Mouse (Mus musculus): Measurements from ENCODE around the gene Specc1l. TPM values are rescaled to one million over a fixed set of nuclear protein-coding genes. Genes with fewer than 3 reads are reported as not detected.

Specc1l gene
- polyA plus RNA-seq, 1 experiment from 2014 or later, result 32.7 TPM

- H3K4me2 ChIP-seq (replicated peaks; ENCODE audit: low read depth, low read length), result no peak overlapping the region
- no peaks in the 10 kb centered on the region for H3K4me1 ChIP-seq (ENCODE audit: control insufficient read depth, insufficient read depth, low read length)
- H3K27me3 ChIP-seq (ENCODE audit: control insufficient read depth, insufficient read depth, low read length), result no peaks in the 10 kb centered on the region
- H3K36me3 ChIP-seq (ENCODE audit: control insufficient read depth, insufficient read depth, low read length), result peaks cover 41% of the 10 kb centered on the region
- no peaks in the 10 kb centered on the region for H3K9me3 ChIP-seq (ENCODE audit: control insufficient read depth, low read depth, low read length)
- H3K9ac ChIP-seq (replicated peaks; ENCODE audit: low read depth, low read length), result no peak overlapping the region
- no peak overlapping the region for H3K4me3 ChIP-seq (ENCODE audit: low read depth, low read length)
- WGBS, result 81% methylated on average over 5 of the region's 5 CpGs
- H3K27ac ChIP-seq (ENCODE audit: low read length), result no peak overlapping the region
- ATAC-seq (ENCODE audit: insufficient number of reproducible peaks, insufficient read depth, low FRiP score, low read depth), result no peak
Observed at GRCm38 (mm10) chr10:75304049-75304405, 92.2 kb downstream of the Specc1l start.

DNA sequence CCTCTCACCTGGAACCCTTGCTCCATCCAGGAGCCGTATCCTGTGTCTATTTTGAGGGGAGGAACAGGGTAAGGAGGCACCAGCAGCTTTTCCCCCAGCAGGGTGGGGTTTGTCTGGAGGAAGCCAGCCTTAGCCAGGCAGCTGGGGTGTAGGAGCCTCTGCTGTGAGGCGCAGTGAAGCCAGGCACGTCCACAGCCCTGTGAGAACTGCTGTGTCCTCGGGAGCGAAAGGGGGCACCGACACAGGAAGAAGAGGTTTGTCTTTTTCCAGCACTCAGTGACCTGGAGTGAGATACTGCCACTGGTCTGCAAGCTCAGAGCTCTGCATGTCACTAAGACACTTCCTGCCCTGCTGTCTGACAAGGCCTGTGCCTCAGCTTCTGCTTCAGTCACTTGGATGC is 92.5 kb downstream of the Specc1l start:
- WGBS, result 80% methylated on average over 6 of the region's 6 CpGs
- no peak overlapping the region for H3K4me3 ChIP-seq (ENCODE audit: low read depth, low read length)
- H3K27me3 ChIP-seq (ENCODE audit: control insufficient read depth, insufficient read depth, low read length), result no peaks in the 10 kb centered on the region
- H3K4me1 ChIP-seq (ENCODE audit: control insufficient read depth, insufficient read depth, low read length), result no peaks in the 10 kb centered on the region
- no peak overlapping the region for H3K27ac ChIP-seq (ENCODE audit: low read length)
- no peaks in the 10 kb centered on the region for H3K9me3 ChIP-seq (ENCODE audit: control insufficient read depth, low read depth, low read length)
- ATAC-seq (ENCODE audit: insufficient number of reproducible peaks, insufficient read depth, low FRiP score, low read depth), result no peak
- H3K4me2 ChIP-seq (replicated peaks; ENCODE audit: low read depth, low read length), result no peak overlapping the region
- H3K36me3 ChIP-seq (ENCODE audit: control insufficient read depth, insufficient read depth, low read length), result peaks cover 45% of the 10 kb centered on the region
- no peak overlapping the region for H3K9ac ChIP-seq (replicated peaks; ENCODE audit: low read depth, low read length)

GRCm38 (mm10) chr10:75307130-75307529 is 95.3 kb downstream of the Specc1l start:
- no peaks in the 10 kb centered on the region for H3K9me3 ChIP-seq (ENCODE audit: control insufficient read depth, low read depth, low read length)
- H3K4me3 ChIP-seq (ENCODE audit: low read depth, low read length), result no peak overlapping the region
- H3K4me2 ChIP-seq (replicated peaks; ENCODE audit: low read depth, low read length), result no peak overlapping the region
- 97% methylated on average over 7 of the region's 7 CpGs for WGBS
- no peak overlapping the region for H3K9ac ChIP-seq (replicated peaks; ENCODE audit: low read depth, low read length)
- ATAC-seq (ENCODE audit: insufficient number of reproducible peaks, insufficient read depth, low FRiP score, low read depth), result no peak
- H3K4me1 ChIP-seq (ENCODE audit: control insufficient read depth, insufficient read depth, low read length), result no peaks in the 10 kb centered on the region
- H3K27ac ChIP-seq (ENCODE audit: low read length), result no peak overlapping the region
- peaks cover 51% of the 10 kb centered on the region for H3K36me3 ChIP-seq (ENCODE audit: control insufficient read depth, insufficient read depth, low read length)
- H3K27me3 ChIP-seq (ENCODE audit: control insufficient read depth, insufficient read depth, low read length), result no peaks in the 10 kb centered on the region

DNA sequence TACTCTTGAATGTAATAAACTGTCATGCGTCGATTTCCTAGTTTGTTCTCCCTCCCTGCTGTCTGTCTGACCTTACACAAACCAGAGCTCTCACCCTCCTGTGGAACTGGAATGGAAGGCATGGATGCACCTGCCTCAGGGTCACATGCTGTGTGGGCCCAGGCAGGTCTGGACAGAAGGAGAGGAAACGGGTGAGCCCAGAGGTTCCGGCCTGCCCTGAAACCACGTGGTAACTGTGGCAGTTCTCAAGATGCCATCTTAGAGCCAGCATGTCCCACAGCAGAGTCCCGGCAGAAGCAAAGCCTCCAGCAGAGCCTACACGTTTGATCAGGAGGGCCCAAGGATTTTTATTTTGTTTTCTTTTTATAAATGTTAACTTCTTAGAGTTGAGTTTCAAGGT is 100.5 kb downstream of the Specc1l start:
- 78% methylated on average over 7 of the region's 7 CpGs for WGBS
- no peaks in the 10 kb centered on the region for H3K9me3 ChIP-seq (ENCODE audit: control insufficient read depth, low read depth, low read length)
- H3K27me3 ChIP-seq (ENCODE audit: control insufficient read depth, insufficient read depth, low read length), result no peaks in the 10 kb centered on the region
- H3K27ac ChIP-seq (ENCODE audit: low read length), result no peak overlapping the region
- no peak overlapping the region for H3K4me2 ChIP-seq (replicated peaks; ENCODE audit: low read depth, low read length)
- H3K4me3 ChIP-seq (ENCODE audit: low read depth, low read length), result no peak overlapping the region
- peaks cover 13% of the 10 kb centered on the region; the same call in 1 of the 2 replicates for H3K4me1 ChIP-seq (ENCODE audit: control insufficient read depth, insufficient read depth, low read length)
- H3K36me3 ChIP-seq (ENCODE audit: control insufficient read depth, insufficient read depth, low read length), result peaks cover 41% of the 10 kb centered on the region
- ATAC-seq (ENCODE audit: insufficient number of reproducible peaks, insufficient read depth, low FRiP score, low read depth), result no peak
- H3K9ac ChIP-seq (replicated peaks; ENCODE audit: low read depth, low read length), result no peak overlapping the region

- no peak overlapping the region for H3K27ac ChIP-seq (ENCODE audit: low read length)
- no peak for ATAC-seq (ENCODE audit: insufficient number of reproducible peaks, insufficient read depth, low FRiP score, low read depth)
Observed at GRCm38 (mm10) chr10:75314190-75314980, 102.5 kb downstream of the Specc1l start.

GRCm38 (mm10) chr10:75315756-75316155 is 103.9 kb downstream of the Specc1l start:
- Histone ChIP-seq H3K4me2 (replicated peaks; ENCODE audit: low read depth, low read length) (no peak overlapping the region), H3K27ac (ENCODE audit: low read length) (no peak overlapping the region), H3K9ac (replicated peaks; ENCODE audit: low read depth, low read length) (no peak overlapping the region), H3K36me3 (ENCODE audit: control insufficient read depth, insufficient read depth, low read length) (peaks cover 8% of the 10 kb centered on the region), H3K27me3 (ENCODE audit: control insufficient read depth, insufficient read depth, low read length) (peaks cover 7% of the 10 kb centered on the region; the same call in 1 of the 2 replicates), H3K4me1 (ENCODE audit: control insufficient read depth, insufficient read depth, low read length) (peaks cover 13% of the 10 kb centered on the region; the same call in 1 of the 2 replicates), H3K4me3 (ENCODE audit: low read depth, low read length) (no peak overlapping the region), H3K9me3 (ENCODE audit: control insufficient read depth, low read depth, low read length) (no peaks in the 10 kb centered on the region)
- WGBS, result 82% methylated on average over 8 of the region's 8 CpGs
- ATAC-seq (ENCODE audit: insufficient number of reproducible peaks, insufficient read depth, low FRiP score, low read depth), result no peak

More at GRCm38 (mm10) chr10:75314190-75314980, 102.5 kb downstream of the Specc1l start:
- Histone ChIP-seq H3K36me3 (ENCODE audit: control insufficient read depth, insufficient read depth, low read length) (peaks cover 20% of the 10 kb centered on the region), H3K9me3 (ENCODE audit: control insufficient read depth, low read depth, low read length) (no peaks in the 10 kb centered on the region), H3K27me3 (ENCODE audit: control insufficient read depth, insufficient read depth, low read length) (peaks cover 7% of the 10 kb centered on the region; the same call in 1 of the 2 replicates), H3K4me1 (ENCODE audit: control insufficient read depth, insufficient read depth, low read length) (peaks cover 13% of the 10 kb centered on the region; the same call in 1 of the 2 replicates), H3K4me2 (replicated peaks; ENCODE audit: low read depth, low read length) (no peak overlapping the region), H3K9ac (replicated peaks; ENCODE audit: low read depth, low read length) (no peak overlapping the region), H3K4me3 (ENCODE audit: low read depth, low read length) (no peak overlapping the region)
- 55% methylated on average over 6 of the region's 6 CpGs for WGBS

- H3K9me3 ChIP-seq (ENCODE audit: control insufficient read depth, low read depth, low read length), result no peaks in the 10 kb centered on the region
- peak overlapping the region; percentile 43 for H3K4me3 ChIP-seq (ENCODE audit: low read depth, low read length)
- H3K36me3 ChIP-seq (ENCODE audit: control insufficient read depth, insufficient read depth, low read length), result peaks cover 5% of the 10 kb centered on the region
- 6% methylated on average over 9 of the region's 9 CpGs for WGBS
- no peak overlapping the region for H3K27ac ChIP-seq (ENCODE audit: low read length)
- peaks cover 7% of the 10 kb centered on the region; the same call in 1 of the 2 replicates for H3K27me3 ChIP-seq (ENCODE audit: control insufficient read depth, insufficient read depth, low read length)
- ATAC-seq (ENCODE audit: insufficient number of reproducible peaks, insufficient read depth, low FRiP score, low read depth), result peak; percentile 30
- peak overlapping the region; percentile 42; the same call in 1 of the 2 replicates for H3K9ac ChIP-seq (replicated peaks; ENCODE audit: low read depth, low read length)
- H3K4me2 ChIP-seq (replicated peaks; ENCODE audit: low read depth, low read length), result peak overlapping the region; percentile 78
- peaks cover 13% of the 10 kb centered on the region; the same call in 1 of the 2 replicates for H3K4me1 ChIP-seq (ENCODE audit: control insufficient read depth, insufficient read depth, low read length)
Observed at GRCm38 (mm10) chr10:75316472-75316871, 104.6 kb downstream of the Specc1l start.

DNA sequence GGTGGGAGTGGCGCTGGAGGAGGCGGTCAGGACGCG is 104.8 kb downstream of the Specc1l start, which contains the start of gene Adora2a:
TSS of gene Adora2a (plus strand) at position 6 of the 36 bp plus-strand sequence.
- peaks cover 7% of the 10 kb centered on the region; the same call in 1 of the 2 replicates for H3K27me3 ChIP-seq (ENCODE audit: control insufficient read depth, insufficient read depth, low read length)
- H3K27ac ChIP-seq (ENCODE audit: low read length), result no peak within 1 kb of the TSS; the same call in 1 of the 2 replicates
- WGBS, result 0% methylated on average over 2 of the region's 4 CpGs
- H3K9ac ChIP-seq (replicated peaks; ENCODE audit: low read depth, low read length), result peak within 1 kb of the TSS; percentile 42; the same call in 1 of the 2 replicates
- H3K4me3 ChIP-seq (ENCODE audit: low read depth, low read length), result peak within 1 kb of the TSS; percentile 43
- peaks cover 13% of the 10 kb centered on the region; the same call in 1 of the 2 replicates for H3K4me1 ChIP-seq (ENCODE audit: control insufficient read depth, insufficient read depth, low read length)
- no peak for ATAC-seq (ENCODE audit: insufficient number of reproducible peaks, insufficient read depth, low FRiP score, low read depth)
- H3K9me3 ChIP-seq (ENCODE audit: control insufficient read depth, low read depth, low read length), result no peaks in the 10 kb centered on the region
- peaks cover 5% of the 10 kb centered on the region; the same call in 1 of the 2 replicates for H3K36me3 ChIP-seq (ENCODE audit: control insufficient read depth, insufficient read depth, low read length)
- H3K4me2 ChIP-seq (replicated peaks; ENCODE audit: low read depth, low read length), result peak within 1 kb of the TSS; percentile 78

Data from stomach, embryonic 14.5 days (tissue).